Mouse (Mus musculus) heart, adult 2 months (tissue): ENCODE results near the gene Nanog.

ENCODE experiments used
- CTCF ChIP-seq: fragments of 200-600 bp; IDR thresholded peaks from 2 replicates; pipeline ENCODE4 v1.8.1; 2022; ENCODE audit warnings: antibody characterized with exemption, mild to moderate bottlenecking, moderate library complexity
- EP300 ChIP-seq: fragments of 200-500 bp; IDR thresholded peaks from 2 replicates; pipeline ENCODE4 v1.6.1; 2011; ENCODE audit warnings: low read depth, low read length, control low read depth; ENCODE audit not compliant: insufficient read depth
- POLR2A ChIP-seq: fragments of 200-500 bp; IDR thresholded peaks from 2 replicates; pipeline ENCODE4 v1.6.1; 2011; ENCODE audit warnings: mild to moderate bottlenecking, low read depth, low read length, control low read depth; ENCODE audit not compliant: insufficient read depth

DNA sequence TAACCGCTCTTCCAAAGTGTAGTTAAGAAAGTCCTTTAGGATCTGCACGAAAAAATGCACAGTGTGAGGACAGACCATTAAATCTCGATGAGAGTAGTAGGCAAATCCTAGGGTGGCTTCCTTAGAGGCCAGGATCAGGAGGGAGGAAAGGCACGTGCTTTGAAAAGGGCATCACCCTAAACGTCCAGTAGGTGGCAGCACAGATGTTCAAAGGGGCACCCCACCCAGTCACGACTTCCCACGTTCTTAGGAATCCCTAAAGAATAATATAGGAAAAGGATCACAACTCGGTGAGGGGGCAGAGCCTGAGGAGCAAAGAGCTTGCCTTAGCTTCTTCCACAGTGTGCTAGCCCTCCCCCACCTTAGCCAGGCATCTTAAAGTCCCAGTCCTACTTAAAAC lies 32.7 kb downstream of the Nanog start:
- TF ChIP-seq CTCF (peak; percentile 94), EP300 (no peak), POLR2A (no peak)
